Comparison of ENCODE assay signal across 10 mouse cellular contexts in the genomic region with DNA sequence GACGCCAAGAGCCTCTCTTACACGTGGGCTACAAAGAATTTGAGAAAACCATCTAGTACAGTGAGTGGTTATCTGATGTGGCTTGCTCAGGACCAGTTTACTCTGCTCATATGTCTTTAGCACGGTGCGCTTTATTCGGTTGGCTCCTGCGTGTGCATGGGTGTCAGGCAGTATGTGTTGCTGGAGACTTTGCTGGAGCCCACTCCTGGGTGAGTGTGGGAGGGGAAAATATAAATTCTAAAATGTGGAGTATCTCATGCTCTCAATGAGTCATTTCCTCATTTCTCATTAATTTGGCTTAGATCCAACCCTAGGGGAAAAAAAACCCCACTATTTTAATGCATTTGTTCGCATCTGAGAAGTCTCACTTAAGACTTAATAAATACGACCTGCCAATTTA. TPM values are rescaled to one million over a fixed set of nuclear protein-coding genes. Genes with fewer than 3 reads are reported as not detected.
DNase-seq lines count a peak whose midpoint lies in the region; ATAC-seq lines count a peak whose summit lies in the region.
"Had no signal": no experiment of that assay in that cellular context is flagged by ENCODE, and none has a peak within 500 bp of the region (broad histone marks: within the 10 kb centered on the region; RNA-seq: fewer than 3 reads in every experiment).

No protein-coding gene starts in this region.

- H3K4me1 ChIP-seq in heart, embryonic 16.5 days (ENCODE audit: control insufficient read depth, insufficient read depth, low read length), result peaks cover 3% of the 10 kb centered on the region; the same call in 1 of the 2 replicates
- H3K4me1 ChIP-seq in heart, embryonic 10.5 days, result 0 out of 2 replicates have a peak, but pooled peaks cover 5% of the 10 kb centered on the region
- peaks cover 31% of the 10 kb centered on the region for H3K4me1 ChIP-seq in forebrain, embryonic 10.5 days

- no peaks in the 10 kb centered on the region for H3K36me3 ChIP-seq in heart, embryonic 16.5 days (ENCODE audit: control insufficient read depth, insufficient read depth)
- no peaks in the 10 kb centered on the region for H3K36me3 ChIP-seq in heart, embryonic 10.5 days
- H3K36me3 ChIP-seq in forebrain, embryonic 10.5 days (replicated peaks), result no peaks in the 10 kb centered on the region
- H3K36me3 ChIP-seq in macrophage (ENCODE audit: inconsistent target), result no peaks in the 10 kb centered on the region

- no peaks in the 10 kb centered on the region for H3K27me3 ChIP-seq in heart, embryonic 16.5 days (ENCODE audit: control insufficient read depth, insufficient read depth, low read length)
- H3K27me3 ChIP-seq in heart, embryonic 10.5 days (ENCODE audit: insufficient read depth, poor library complexity, severe bottlenecking), result peaks cover 27% of the 10 kb centered on the region; the same call in 1 of the 2 replicates
- H3K27me3 ChIP-seq in forebrain, embryonic 10.5 days (ENCODE audit: poor library complexity, severe bottlenecking), result no peaks in the 10 kb centered on the region

- ATAC-seq in heart, embryonic 16.5 days (replicated peaks; ENCODE audit: extremely low read depth, insufficient read depth, low FRiP score), result peak; percentile 45; the same call in 1 of the 2 replicates

- no peak overlapping the region for H3K9ac ChIP-seq in heart, embryonic 16.5 days (ENCODE audit: low read length)

- H3K79me2 ChIP-seq in macrophage (ENCODE audit: inconsistent target), result no peaks in the 10 kb centered on the region

- peak overlapping the region; percentile 23; the same call in 1 of the 2 replicates for H3K27ac ChIP-seq in heart, embryonic 16.5 days (ENCODE audit: low read length)
- H3K27ac ChIP-seq in heart, embryonic 10.5 days, result no peak overlapping the region
- H3K27ac ChIP-seq in forebrain, embryonic 10.5 days, result peak overlapping the region; percentile 63; the same call in 1 of the 2 replicates
- H3K27ac ChIP-seq in macrophage, result 0 out of 2 replicates have a peak overlapping the region, but pooled peaks have one; percentile 22

- DNase-seq in heart, embryonic 10.5 days (ENCODE audit: low spot score), result no peak
- DNase-seq in A20 (ENCODE audit: low read depth, low spot score), result peak; percentile 3
- DNase-seq in forebrain, embryonic 10.5 days (ENCODE audit: extremely low spot score, low spot score), result no peak
- DNase-seq in adrenal gland, postnatal 4 days (ENCODE audit: low spot score in 2 of 2), result no peak
- DNase-seq in cerebellum, adult 18-20 months, result no peak
- no peak for DNase-seq in yolk sac, embryonic 10.5 days (ENCODE audit: low spot score)
- DNase-seq: gastrocnemius, postnatal 14 days; lung, postnatal 10 days had no signal

- WGBS in heart, embryonic 16.5 days, result 56% methylated on average over 8 of the region's 8 CpGs
- 72% methylated on average over 8 of the region's 8 CpGs for WGBS in heart, embryonic 10.5 days
- WGBS in forebrain, embryonic 10.5 days, result 78% methylated on average over 8 of the region's 8 CpGs
- WGBS in macrophage (ENCODE audit: missing documents), result 42% methylated on average over 8 of the region's 8 CpGs

- no peaks in the 10 kb centered on the region for H3K9me3 ChIP-seq in heart, embryonic 16.5 days (replicated peaks; ENCODE audit: control insufficient read depth, low read length)
- H3K9me3 ChIP-seq in heart, embryonic 10.5 days, result no peaks in the 10 kb centered on the region
- no peaks in the 10 kb centered on the region for H3K9me3 ChIP-seq in forebrain, embryonic 10.5 days

- no peak overlapping the region for H3K4me3 ChIP-seq in heart, embryonic 16.5 days (ENCODE audit: low read length)
- no peak overlapping the region for H3K4me3 ChIP-seq in heart, embryonic 10.5 days
- H3K4me3 ChIP-seq in forebrain, embryonic 10.5 days, result no peak overlapping the region
- no peak overlapping the region for H3K4me3 ChIP-seq in macrophage (ENCODE audit: inconsistent target)

- no peak overlapping the region for H3K4me2 ChIP-seq in heart, embryonic 16.5 days (ENCODE audit: low read depth, low read length)

RNA-seq across cellular contexts. Expression of gene Rai14, which starts 33.2 kb away (rescaled TPM):
- polyA plus RNA-seq in heart, embryonic 16.5 days (2015; fragmentation: Nextera tagmentation; extraction: Ambion mirVana), result 12.7 and 16.7 TPM in 2 replicates
- 24.9 and 34.4 TPM in 2 replicates for polyA plus RNA-seq in heart, embryonic 10.5 days (2016; fragmentation: Nextera tagmentation; extraction: Ambion mirVana)
- polyA plus RNA-seq in forebrain, embryonic 10.5 days (2016; fragmentation: Nextera tagmentation; extraction: Ambion mirVana), result 47.8 and 50.5 TPM in 2 replicates
- 10 to 100 TPM in 24 of 26 experiments, 1 to 10 TPM in 2; 8.3 to 70.6 (median 36.7) TPM for total RNA-seq in macrophage (2018; cell fraction: chromatin; rRNA removed)
- total RNA-seq in macrophage (2018; cell fraction: cytosol; rRNA removed), result 10 to 100 TPM in 13 of 26 experiments, 1 to 10 TPM in 13; 2.6 to 14.7 (median 8.2) TPM
- total RNA-seq in macrophage (2018; cell fraction: nucleus; rRNA removed), result 10 to 100 TPM in 16 of 26 experiments, 1 to 10 TPM in 10; 4.2 to 46.2 (median 16.6) TPM
- 4.9 to 12.5 TPM (median 12.5 TPM) in 3 replicates for polyA plus RNA-seq in macrophage (2018)
- total RNA-seq in adrenal gland, postnatal 4 days (2021), result 10 to 100 TPM; 35.1 to 40.6 TPM
